Mouse (Mus musculus) c-Kit-positive CD71-positive TER-119-negative erythroid progenitor cells, embryonic 14.5 days (primary cell): ENCODE data around the gene A630095N17Rik.

ENCODE experiments used
- DNase-seq: peaks from one replicate; pipeline ENCODE4 v3.0.0-alpha.2; 2013; ENCODE audit warnings: low read depth

The A630095N17Rik gene

DNA sequence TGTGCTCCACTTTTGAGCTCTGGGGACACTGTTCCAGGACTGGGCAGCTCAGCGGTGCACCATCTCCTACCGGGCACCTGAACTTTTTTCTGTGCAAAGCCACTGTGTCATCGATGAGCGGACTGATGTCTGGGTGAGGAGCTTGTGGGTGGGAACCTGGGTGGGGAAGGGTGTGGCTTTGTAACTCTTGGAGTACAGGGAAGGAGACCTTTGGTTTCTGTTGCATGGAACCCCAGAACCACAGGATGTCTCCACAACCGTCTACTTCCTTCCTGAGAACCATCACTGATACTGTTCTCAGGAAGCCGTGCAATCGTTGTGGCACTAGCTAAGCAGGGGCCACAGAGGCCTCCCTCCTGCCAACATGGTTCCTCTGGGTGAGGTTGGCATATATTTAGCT is 18.8 kb downstream of the A630095N17Rik start:
- no peak for DNase-seq

DNA sequence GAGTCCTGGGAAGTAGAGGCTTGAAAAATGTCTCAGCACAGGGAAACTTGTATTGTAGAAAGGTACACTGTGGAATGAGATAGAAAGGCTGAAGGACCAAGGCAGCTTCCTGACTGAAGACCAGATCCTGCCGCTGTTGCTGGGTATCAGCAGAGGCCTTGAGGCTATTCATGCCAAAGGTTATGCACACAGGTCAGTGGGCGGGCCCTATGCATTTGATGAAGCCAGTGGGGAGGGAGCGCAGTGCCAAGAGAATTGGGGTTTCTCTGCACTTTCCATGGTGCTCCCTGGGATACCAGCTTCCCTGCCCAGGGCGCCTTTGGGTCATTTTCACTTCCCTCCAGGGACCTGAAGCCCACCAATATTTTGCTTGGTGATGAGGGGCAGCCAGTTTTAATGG is 19.4 kb downstream of the A630095N17Rik start:
- no peak for DNase-seq

DNA sequence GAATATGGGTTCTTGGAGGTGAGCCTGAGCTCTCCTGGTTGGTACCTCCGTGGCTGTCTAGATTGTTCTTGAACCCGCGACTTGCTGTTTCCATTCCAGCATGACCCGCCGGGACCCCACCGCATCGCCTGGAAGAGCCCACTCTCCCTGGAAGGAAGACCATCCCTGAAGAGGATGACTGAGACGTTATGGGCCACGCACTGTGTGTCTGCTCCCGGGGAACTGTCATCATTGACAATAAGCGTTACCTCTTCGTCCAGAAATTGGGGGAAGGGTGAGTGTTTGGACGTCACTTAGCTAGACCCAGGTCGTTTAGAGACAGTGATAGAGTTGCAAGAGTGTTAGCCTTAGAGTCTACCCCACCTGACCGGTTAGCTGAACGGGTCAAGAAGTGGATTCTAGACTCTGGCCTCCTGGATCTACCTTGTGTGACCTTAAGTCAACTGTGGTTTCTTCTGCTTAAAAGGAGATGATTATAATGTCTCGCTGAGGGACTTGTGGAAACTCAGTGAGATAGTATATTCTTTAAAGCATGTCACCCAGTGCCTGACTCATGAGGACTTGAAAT is 20.7 kb downstream of the A630095N17Rik start:
- DNase-seq, result no peak

DNA sequence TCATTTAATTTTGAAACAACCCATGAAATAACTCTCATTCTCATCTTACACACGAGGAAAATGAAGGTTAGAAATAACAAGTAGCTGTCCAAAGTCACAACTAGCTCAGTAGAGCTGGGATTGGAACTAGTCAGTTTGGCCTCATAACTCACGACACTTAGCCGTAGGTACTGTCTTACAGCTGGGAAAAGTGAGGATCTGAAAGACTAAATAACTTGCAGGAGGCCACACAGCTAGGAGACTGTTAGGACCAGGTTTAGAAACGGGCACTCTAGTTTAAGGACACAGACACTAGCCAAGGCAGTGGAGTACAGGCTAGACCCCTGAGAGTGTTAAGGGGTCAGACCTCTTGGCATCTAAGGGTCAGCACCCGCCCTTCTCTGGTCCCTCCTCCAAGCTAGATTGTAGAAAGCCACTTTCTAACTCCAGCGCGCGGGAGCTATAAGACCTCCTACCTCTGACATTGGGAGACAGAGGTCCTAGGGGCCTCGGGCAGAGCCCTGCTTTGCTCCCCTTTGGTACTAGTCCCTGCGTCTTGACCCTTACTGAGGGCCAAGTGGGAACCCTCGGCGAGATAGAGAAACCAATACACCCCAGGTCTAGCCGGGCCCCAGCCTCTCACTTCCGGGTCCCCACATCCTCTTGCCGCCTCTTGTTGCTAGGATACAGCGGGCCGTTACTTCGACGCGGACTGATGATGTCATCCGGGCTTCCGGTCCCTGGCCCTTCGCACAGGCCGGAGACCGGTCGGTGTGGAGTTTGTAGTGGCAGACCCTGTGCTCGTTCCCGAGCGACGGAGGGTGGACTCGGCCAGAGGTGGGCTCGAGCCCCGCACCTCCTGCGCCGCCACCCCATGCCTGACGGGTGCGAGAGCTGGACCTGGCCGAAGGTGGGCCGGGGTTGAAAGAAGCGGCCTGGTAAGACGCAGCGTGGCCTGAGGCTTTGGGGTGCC is 21.5 kb downstream of the A630095N17Rik start, which contains the start of the genes Glb1l and Stk16:
Gene Glb1l, minus strand, starts transcription at position 678 of the 952 bp plus-strand sequence.
Gene Stk16, plus strand, starts transcription at position 703 of the 952 bp plus-strand sequence.
- DNase-seq, result peak; percentile 96

DNA sequence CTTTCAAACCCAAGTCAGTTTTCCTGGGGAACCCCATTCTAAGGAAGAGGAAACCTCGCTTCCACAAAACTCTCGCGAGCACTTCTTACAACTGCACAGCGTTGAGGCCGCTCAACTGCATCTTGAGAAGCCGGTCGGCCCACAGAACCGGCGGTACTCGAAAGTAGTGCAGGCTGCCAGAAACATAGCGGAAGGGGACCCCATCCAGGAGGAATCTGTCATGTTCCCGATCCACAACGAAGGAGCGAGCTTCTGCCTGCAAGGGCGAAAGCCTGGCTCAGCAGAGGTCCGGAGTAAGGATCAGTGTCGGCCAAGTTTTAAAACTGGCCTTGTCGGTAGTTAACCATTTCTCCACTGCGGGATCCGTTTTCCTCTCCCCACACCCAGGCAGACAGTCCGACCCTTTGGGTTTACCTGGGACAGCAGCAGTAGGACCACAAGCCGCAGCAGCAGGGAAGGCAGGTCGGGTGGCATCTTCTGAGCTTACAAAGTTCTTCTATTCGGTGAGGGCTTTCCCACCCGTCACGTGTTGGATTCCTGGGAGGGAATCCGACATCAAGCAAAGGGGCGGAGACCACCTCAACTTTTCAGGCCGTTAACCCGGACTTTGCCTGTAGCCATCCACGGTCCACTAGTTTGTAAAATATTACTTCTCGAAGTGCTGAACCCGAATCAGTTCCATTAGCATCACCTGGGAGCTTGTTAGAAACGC is 22.8 kb downstream of the A630095N17Rik start:
- no peak for DNase-seq

DNA sequence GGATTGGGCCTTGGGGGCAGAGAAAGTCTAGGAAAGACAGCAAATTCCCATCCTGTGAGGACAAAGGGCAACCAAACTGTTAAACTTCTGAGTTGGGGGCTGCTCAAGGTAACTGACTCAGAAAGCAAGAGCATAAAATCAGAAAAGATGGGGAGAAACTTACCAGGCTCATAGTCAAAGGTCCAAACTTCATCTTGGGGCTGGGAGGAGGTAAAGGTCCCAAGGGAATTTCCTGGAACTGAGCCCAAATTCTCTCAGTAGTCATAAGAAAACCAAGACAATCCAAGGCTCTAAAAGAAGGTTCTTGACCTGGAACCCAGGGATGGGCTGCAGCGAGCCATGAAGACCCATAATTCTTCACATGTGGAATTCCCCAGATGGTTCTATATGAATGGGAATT is 30.7 kb downstream of the A630095N17Rik start:
- no peak for DNase-seq

DNA sequence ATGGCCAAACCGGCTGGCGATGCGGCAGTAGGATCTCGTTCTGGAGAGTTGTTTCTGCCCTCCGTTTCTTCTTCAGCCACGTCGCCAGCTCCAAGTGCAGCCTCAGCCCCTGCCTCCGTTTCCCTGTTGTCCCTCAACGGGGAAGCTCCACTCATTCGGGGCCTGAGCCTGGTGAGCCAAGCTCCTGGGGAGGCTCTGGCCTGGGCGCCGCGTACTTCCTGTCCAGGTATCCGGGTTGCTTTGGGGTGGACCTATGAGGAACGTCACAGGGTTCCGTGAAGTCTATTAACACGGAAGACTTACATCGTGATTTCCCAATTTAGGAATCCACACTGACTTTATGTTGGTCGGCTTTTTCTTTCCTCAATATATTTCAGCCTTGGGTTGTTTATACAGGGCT is 39.5 kb downstream of the A630095N17Rik start:
- no peak for DNase-seq

DNA sequence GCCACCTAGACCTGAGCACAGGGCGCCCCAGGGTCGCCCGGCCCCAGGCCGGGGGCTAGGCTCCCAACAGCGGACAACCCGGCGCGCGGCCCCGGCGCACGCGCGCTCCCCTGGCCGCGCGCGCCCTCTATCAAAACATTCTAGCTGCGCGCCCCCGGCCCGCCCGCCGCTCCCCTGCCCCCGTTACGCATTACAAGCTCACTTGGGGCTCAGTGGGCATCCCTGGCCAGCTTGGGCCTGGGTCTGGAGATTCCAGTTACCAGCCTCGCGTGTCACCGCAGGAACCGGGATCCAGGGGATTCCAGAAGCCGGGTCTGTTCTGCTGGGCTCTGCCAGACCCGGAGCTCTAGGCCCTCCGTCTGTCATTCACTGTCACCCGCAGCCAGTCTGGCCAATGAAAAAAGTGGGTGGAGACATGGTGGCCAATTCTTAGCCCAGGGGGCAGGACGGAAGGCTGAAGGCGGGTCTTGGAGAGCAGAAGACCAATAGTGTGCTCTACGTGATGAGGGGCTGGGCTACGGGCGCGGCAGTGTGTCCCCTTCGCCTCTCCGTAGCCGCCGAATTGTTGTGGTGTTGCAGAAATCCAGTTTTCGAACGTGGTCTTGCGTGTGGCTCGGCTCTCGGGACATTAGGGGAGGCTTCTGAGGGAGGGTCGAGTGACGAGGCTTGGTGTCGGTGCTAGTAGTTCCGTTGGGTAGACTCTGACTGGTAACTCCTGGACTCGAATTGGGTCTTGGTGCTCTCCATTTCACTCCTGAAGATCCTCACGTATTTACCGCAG is 40.1 kb downstream of the A630095N17Rik start, which contains the start of the genes Ankzf1 and Atg9a:
Gene Ankzf1, plus strand, starts transcription at position 530 of the 781 bp plus-strand sequence.
Gene Atg9a, minus strand, starts transcription at position 575 of the 781 bp plus-strand sequence.
- peak; percentile 98 for DNase-seq

DNA sequence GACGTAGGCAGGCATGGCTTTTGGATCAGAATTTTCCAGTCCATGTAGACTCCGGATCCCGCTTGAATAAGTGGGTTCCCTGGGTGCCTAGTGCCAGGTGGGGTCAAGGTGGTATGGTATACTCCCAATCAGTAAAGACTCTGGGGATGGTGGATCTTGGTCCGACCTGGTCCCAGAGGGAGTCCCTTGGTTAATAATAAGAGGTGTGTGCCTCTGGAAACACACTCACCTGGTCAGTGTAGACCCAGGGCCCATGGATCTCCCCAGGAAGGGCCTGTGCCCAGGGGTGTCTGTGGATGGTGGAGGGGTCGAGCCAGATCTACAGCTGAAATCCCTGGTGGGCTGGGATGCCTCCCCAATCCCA is 40.7 kb downstream of the A630095N17Rik start:
- DNase-seq, result no peak

DNA sequence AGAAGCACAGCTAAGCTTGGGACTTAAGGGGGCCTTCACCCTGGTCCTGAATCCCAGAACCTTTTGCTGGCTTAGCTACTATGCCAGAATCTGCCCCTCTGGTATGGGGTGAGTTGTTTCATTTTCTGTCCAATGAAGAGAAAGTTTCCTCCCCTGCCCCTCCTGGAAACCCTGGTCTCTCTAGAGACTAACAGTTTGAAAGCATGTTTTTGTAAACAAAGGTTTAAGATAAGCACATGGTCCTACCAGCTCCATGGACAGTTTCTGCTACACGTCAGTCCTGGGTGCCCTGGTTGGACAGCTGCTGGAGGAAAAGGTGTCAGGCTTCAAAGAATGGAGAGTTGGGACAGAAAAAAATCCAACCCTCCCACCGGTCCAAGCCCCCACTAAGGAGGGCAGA is 41.3 kb downstream of the A630095N17Rik start:
- DNase-seq, result peak; percentile 43

DNA sequence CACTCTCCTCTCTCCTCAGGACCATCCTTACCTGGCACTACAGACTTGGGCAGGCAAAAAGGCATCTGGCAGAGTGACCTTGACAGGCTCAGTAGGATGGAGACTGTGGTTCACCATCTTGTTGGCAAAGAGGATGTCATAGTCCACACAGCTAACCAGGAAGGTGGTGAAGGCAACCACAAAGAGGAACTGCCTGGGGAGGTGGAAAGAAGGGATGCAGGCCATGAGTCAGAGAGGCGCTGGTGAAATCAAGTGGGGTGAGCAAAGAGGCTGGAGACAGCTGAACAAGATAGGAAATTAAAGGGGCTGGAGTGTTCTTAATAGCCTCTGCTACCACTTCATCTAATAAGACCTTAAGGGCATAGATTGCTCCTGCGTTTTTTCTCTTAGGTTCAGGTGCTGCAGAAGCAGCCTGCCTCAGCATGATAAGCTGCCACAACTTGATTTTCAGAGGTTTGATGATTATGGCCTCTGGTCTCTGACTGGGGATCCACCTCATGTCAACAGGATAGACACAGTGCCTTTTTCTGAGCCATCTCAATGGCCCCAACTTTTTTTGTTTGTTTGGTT is 43.9 kb downstream of the A630095N17Rik start:
- no peak for DNase-seq

DNA sequence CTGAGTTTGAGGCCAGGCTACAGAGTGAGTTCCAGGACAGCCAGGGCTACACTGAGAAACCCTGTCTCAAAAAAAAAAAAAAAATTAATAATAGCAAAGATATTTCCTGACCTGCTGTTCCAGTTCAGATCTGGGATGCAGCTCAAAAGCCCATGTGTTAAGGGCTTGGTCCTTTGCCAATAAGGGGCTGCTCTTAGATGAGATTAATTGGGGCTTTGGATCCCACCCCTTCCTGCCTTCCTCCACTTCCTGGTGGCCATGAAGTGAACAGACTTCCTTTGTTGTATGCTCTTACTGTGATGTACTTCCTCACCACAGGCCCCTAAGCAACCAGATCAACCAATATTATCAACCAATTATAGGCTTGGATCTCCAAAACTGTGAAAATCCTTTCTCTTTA is 44.8 kb downstream of the A630095N17Rik start:
- no peak for DNase-seq

DNA sequence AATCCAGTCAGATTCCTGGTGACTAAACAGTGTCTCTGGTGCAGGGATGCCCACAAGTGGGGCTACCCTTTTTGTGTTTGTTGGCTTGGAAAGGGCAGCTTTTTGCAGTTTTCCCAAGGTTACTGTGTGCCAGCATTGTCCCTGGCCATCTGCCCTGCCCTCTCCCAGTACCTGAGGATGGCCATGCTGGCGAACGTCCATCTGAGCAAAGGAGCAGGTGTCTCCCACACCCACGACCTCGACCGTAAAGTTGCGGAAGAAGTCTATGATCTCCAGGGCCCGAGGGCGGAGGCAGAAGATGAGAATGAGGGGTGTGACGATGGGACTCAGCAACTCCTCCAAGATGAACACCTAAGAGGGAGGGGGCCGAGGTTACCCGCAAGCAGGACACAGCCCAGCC is 46.4 kb downstream of the A630095N17Rik start:
- no peak for DNase-seq

DNA sequence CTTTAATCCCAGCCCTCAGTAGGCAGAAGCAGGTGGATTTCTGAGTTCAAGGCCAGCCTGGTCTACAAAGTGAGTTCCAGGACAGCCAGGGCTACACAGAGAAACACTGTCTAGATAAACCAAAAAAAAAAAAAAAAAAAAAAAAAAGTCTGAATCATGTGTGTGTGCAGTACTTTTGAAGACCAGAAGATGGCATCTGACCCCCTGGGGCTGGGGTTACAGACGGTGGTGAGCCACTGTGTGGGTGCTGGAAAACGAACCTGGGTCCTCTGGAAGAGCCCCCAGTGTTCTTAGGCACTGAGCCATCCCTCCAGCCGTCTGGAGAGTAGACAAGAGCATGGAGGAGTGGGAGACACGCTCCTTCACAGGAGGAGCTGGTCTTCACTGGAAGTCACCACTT is 49.7 kb downstream of the A630095N17Rik start:
- DNase-seq, result no peak

DNA sequence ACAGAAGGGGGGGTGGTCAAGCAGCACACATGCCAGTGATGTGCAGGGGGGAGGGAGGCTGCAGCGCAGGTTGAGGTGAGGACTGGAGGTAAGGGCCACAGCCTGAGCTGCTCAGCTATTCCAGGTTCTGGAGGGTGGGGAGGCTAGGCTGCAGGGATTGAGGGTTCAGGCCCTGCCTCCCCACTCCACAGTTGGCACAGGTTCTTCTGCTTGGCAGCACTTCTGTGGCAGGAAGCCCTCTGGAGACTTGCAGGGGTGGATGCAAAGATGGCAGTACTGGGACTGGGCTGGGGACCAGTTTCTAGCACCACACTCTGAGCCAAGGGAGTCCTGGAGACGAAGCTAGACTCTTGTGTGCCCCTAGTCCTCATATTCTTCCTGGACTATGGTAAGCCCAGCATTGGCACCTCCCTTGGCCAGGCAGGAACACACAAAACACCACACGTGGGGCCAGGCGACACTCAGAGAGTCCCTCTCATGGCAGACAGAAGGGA is 50.5 kb downstream of the A630095N17Rik start:
- DNase-seq, result no peak

DNA sequence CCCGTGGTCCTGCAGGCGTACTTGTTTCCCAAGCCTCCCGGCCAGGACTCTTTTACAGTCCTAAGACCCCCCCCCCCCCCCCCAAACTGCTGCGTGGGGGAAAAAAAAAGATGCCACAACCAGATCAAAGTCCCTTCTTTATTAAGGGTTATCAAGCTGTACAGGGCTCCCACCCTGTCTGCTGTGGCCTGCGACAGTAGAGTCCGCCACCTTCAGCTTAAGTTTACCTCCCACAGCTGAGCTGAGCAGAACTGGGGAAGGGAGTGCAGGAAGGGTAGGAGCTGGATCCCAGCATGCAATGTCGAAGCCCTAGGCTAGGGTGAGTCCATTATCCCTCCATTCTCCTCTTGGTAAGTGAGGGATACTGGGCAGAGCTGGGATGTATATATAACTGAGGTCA is 51.2 kb downstream of the A630095N17Rik start:
- DNase-seq, result no peak

DNA sequence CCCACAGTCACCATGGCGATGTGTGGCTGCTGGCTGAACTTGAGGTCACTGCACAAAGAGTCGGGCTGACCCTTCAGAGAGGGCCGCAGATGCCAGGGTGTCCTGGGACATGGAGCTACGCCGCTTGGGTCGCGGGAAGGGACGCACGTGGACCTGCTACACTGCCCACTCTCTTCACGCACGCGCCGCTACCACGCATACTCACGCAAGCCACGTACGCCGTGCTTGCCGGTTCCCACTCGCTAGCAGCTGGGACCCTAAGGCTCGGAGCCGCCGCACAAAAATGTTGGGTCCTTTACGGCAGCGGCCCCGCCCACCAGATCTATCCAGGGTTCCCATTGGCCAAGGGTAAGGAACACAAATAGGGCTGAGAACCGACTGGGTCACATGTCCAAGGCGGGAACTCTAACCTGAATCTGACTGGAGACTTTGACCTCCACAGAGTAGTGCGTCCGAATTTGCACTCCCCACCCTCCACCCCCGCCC is 51.8 kb downstream of the A630095N17Rik start, which contains the start of gene Abcb6:
Gene Abcb6, minus strand, starts transcription at position 288 of the 486 bp plus-strand sequence.
- peak; percentile 95 for DNase-seq

DNA sequence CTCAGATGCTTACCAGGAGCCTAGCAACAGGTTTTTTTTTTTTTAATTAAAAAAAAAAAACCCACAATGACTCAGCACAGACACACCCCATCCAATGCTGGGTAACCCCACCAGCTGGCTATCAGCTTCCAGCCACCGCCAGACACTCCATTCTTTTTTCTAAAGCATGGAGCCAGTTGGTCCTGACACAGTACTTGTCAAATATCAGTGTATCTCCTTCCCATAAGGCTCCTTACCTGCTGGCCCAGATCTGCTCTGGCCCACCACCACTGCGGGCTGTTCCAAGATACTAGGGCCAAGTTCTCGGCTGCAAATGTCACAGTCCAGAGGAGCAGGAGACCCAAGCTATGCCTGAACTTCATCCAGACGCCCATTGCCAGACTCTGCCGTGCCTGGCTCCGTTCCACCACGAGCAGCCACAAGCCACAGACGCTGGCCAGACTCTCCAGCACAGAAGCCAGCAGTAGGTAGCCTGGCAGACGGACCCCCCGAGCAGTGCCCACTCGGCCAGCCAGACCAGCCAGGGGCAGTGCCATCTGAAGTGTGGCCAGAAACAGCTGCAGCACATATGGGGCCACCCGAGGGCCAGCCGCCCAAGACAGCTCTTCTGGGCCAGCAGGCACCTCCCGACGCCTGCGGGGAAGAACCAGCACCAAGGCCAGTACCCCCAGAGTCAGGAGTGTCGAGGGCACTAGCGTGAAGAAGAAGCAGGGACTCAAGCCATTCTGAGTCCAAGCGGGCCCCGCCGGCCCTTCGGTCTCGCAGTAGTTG is 52.4 kb downstream of the A630095N17Rik start:
- DNase-seq, result peak; percentile 69
